Mouse (Mus musculus) kidney, embryonic 15.5 days (tissue): ENCODE results near the gene Strip2. TPM values are rescaled to one million over a fixed set of nuclear protein-coding genes. Genes with fewer than 3 reads are reported as not detected.

Source experiments
- ATAC-seq: fragments of 200-750 bp; cut with Nextera tagmentation; replicated peaks from 2 replicates; pipeline ENCODE4 v1.8.0; 2017; ENCODE audit warnings: moderate TSS enrichment; ENCODE audit not compliant: low FRiP score
- H3K27ac ChIP-seq: fragments of 300-500 bp; sonication (generic); 2 replicates; pipeline ENCODE4 v1.5.1; 2015; ENCODE audit warnings: mild to moderate bottlenecking, inconsistent platforms
- H3K27me3 ChIP-seq: fragments of 300-500 bp; sonication (generic); 2 replicates; pipeline ENCODE4 v1.6.1; 2015; ENCODE audit warnings: inconsistent platforms
- H3K36me3 ChIP-seq: fragments of 300-500 bp; sonication (generic); 2 replicates; pipeline ENCODE4 v1.6.1; 2015; ENCODE audit warnings: inconsistent platforms
- H3K4me1 ChIP-seq: fragments of 300-500 bp; sonication (generic); 2 replicates; pipeline ENCODE4 v1.6.1; 2015; ENCODE audit warnings: inconsistent platforms
- H3K4me2 ChIP-seq: fragments of 300-500 bp; sonication (generic); 2 replicates; pipeline ENCODE4 v1.6.1; 2015; ENCODE audit warnings: moderate library complexity, mild to moderate bottlenecking, inconsistent platforms
- H3K4me3 ChIP-seq: fragments of 300-500 bp; sonication (generic); replicated peaks from 2 replicates; pipeline ENCODE4 v1.5.1; 2015; ENCODE audit warnings: mild to moderate bottlenecking, inconsistent platforms
- H3K9ac ChIP-seq: fragments of 300-500 bp; sonication (generic); 2 replicates; pipeline ENCODE4 v1.6.1; 2015; ENCODE audit warnings: mild to moderate bottlenecking, inconsistent platforms
- H3K9me3 ChIP-seq: fragments of 300-500 bp; sonication (generic); replicated peaks from 2 replicates; pipeline ENCODE4 v1.6.1; 2016; ENCODE audit warnings: inconsistent platforms
- WGBS: fragments of 180-500 bp; shearing (Covaris S2); methylation state at CpG from one replicate; pipeline ENCODE4 v1.1.7; 2015; ENCODE audit warnings: mixed read lengths; 5-methylcytosine and 5-hydroxymethylcytosine counted together
- polyA plus RNA-seq: library from polyadenylated mRNA; unstranded; fragments of >200 nt; fragmentation: Nextera tagmentation; extraction: Ambion mirVana; gene quantifications from 2 replicates; pipeline ENCODE4 v1.2.1, GENCODE M21; 2015

The Strip2 gene
- polyA plus RNA-seq = 1.3 and 1.4 TPM in 2 replicates

GRCm38 (mm10) chr6:29916530-29917382 is at the start of gene Strip2:
Gene Strip2 (plus strand): TSS chr6:29917012.
- under 1% methylated on average over 67 of the region's 67 CpGs for WGBS

GRCm38 (mm10) chr6:29868341-29868895 is 48.4 kb upstream of the Strip2 start:
- no peaks in the 10 kb centered on the region for H3K9me3 ChIP-seq
- H3K36me3 ChIP-seq = peaks cover 8% of the 10 kb centered on the region
- H3K4me2 ChIP-seq = no peak overlapping the region
- no peak for ATAC-seq
- 0 out of 2 replicates have a peak, but pooled peaks cover 2% of the 10 kb centered on the region for H3K4me1 ChIP-seq
- H3K27ac ChIP-seq = no peak overlapping the region
- 89% methylated on average over 2 of the region's 2 CpGs for WGBS
- no peak overlapping the region for H3K4me3 ChIP-seq
- no peak overlapping the region for H3K9ac ChIP-seq
- no peaks in the 10 kb centered on the region for H3K27me3 ChIP-seq

More at GRCm38 (mm10) chr6:29916530-29917382, at the start of gene Strip2:
- Histone ChIP-seq H3K27ac (no peak within 1 kb of the TSS), H3K4me3 (peak within 1 kb of the TSS; percentile 79), H3K36me3 (no peaks in the 10 kb centered on the region), H3K27me3 (peaks cover 43% of the 10 kb centered on the region), H3K9me3 (no peaks in the 10 kb centered on the region), H3K9ac (peak within 1 kb of the TSS; percentile 47), H3K4me2 (peak within 1 kb of the TSS; percentile 97), H3K4me1 (peaks cover 12% of the 10 kb centered on the region)
- ATAC-seq = peak; percentile 99

GRCm38 (mm10) chr6:29873654-29874053 is 43.2 kb upstream of the Strip2 start:
- no peaks in the 10 kb centered on the region for H3K9me3 ChIP-seq
- 77% methylated on average over 2 of the region's 2 CpGs for WGBS
- ATAC-seq = no peak
- 0 out of 2 replicates have a peak, but pooled peaks cover 6% of the 10 kb centered on the region for H3K4me1 ChIP-seq
- no peak overlapping the region for H3K9ac ChIP-seq
- no peak overlapping the region for H3K27ac ChIP-seq
- H3K36me3 ChIP-seq = peaks cover 8% of the 10 kb centered on the region
- H3K4me2 ChIP-seq = no peak overlapping the region
- no peaks in the 10 kb centered on the region for H3K27me3 ChIP-seq
- H3K4me3 ChIP-seq = no peak overlapping the region

- Histone ChIP-seq H3K4me1 (0 out of 2 replicates have a peak, but pooled peaks cover 4% of the 10 kb centered on the region), H3K27me3 (no peaks in the 10 kb centered on the region), H3K36me3 (peaks cover 11% of the 10 kb centered on the region), H3K4me3 (no peak overlapping the region), H3K9me3 (no peaks in the 10 kb centered on the region), H3K4me2 (no peak overlapping the region), H3K9ac (no peak overlapping the region), H3K27ac (no peak overlapping the region)
- ATAC-seq = no peak
- WGBS = 95% methylated on average over 5 of the region's 5 CpGs
Observed at GRCm38 (mm10) chr6:29875576-29875975, 41.2 kb upstream of the Strip2 start.

- Histone ChIP-seq H3K4me2 (no peak overlapping the region), H3K9me3 (no peaks in the 10 kb centered on the region), H3K36me3 (peaks cover 6% of the 10 kb centered on the region), H3K27me3 (no peaks in the 10 kb centered on the region), H3K4me1 (0 out of 2 replicates have a peak, but pooled peaks cover 4% of the 10 kb centered on the region), H3K9ac (no peak overlapping the region), H3K27ac (no peak overlapping the region), H3K4me3 (no peak overlapping the region)
- WGBS = 81% methylated on average over 4 of the region's 4 CpGs
- ATAC-seq = no peak
Observed at GRCm38 (mm10) chr6:29876782-29877181, 40.0 kb upstream of the Strip2 start.

- H3K36me3 ChIP-seq = peaks cover 6% of the 10 kb centered on the region; the same call in 1 of the 2 replicates
- no peak overlapping the region for H3K4me3 ChIP-seq
- no peaks in the 10 kb centered on the region for H3K9me3 ChIP-seq
- no peak overlapping the region for H3K9ac ChIP-seq
- H3K27ac ChIP-seq = no peak overlapping the region
- no peaks in the 10 kb centered on the region for H3K27me3 ChIP-seq
- 0 out of 2 replicates have a peak, but pooled peaks cover 4% of the 10 kb centered on the region for H3K4me1 ChIP-seq
- no peak overlapping the region for H3K4me2 ChIP-seq
- ATAC-seq = no peak
Observed at GRCm38 (mm10) chr6:29879579-29879978, 37.2 kb upstream of the Strip2 start.

- Histone ChIP-seq H3K36me3 (peaks cover 6% of the 10 kb centered on the region; the same call in 1 of the 2 replicates), H3K4me2 (no peak overlapping the region), H3K27me3 (no peaks in the 10 kb centered on the region), H3K9ac (no peak overlapping the region), H3K4me3 (no peak overlapping the region), H3K4me1 (no peaks in the 10 kb centered on the region), H3K27ac (no peak overlapping the region), H3K9me3 (no peaks in the 10 kb centered on the region)
- WGBS = 89% methylated on average over 3 of the region's 3 CpGs
- ATAC-seq = no peak
Observed at GRCm38 (mm10) chr6:29880796-29881195, 36.0 kb upstream of the Strip2 start.

GRCm38 (mm10) chr6:29881936-29882335 is 34.9 kb upstream of the Strip2 start:
- no peaks in the 10 kb centered on the region for H3K27me3 ChIP-seq
- 86% methylated on average over 2 of the region's 2 CpGs for WGBS
- no peak for ATAC-seq
- no peak overlapping the region for H3K4me3 ChIP-seq
- H3K4me2 ChIP-seq = no peak overlapping the region
- H3K9ac ChIP-seq = no peak overlapping the region
- peaks cover 11% of the 10 kb centered on the region for H3K36me3 ChIP-seq
- no peaks in the 10 kb centered on the region for H3K9me3 ChIP-seq
- no peak overlapping the region for H3K27ac ChIP-seq
- H3K4me1 ChIP-seq = no peaks in the 10 kb centered on the region

GRCm38 (mm10) chr6:29882870-29883269 is 33.9 kb upstream of the Strip2 start:
- H3K27me3 ChIP-seq = no peaks in the 10 kb centered on the region
- 58% methylated on average over 6 of the region's 6 CpGs for WGBS
- no peak overlapping the region for H3K9ac ChIP-seq
- H3K4me3 ChIP-seq = no peak overlapping the region
- H3K4me2 ChIP-seq = no peak overlapping the region
- no peak for ATAC-seq
- H3K27ac ChIP-seq = no peak overlapping the region
- H3K36me3 ChIP-seq = peaks cover 11% of the 10 kb centered on the region
- no peaks in the 10 kb centered on the region for H3K9me3 ChIP-seq
- H3K4me1 ChIP-seq = no peaks in the 10 kb centered on the region

GRCm38 (mm10) chr6:29891151-29891550 is 25.7 kb upstream of the Strip2 start:
- H3K4me2 ChIP-seq = no peak overlapping the region
- H3K27me3 ChIP-seq = no peaks in the 10 kb centered on the region
- ATAC-seq = no peak
- no peak overlapping the region for H3K4me3 ChIP-seq
- no peaks in the 10 kb centered on the region for H3K9me3 ChIP-seq
- H3K27ac ChIP-seq = no peak overlapping the region
- WGBS = 77% methylated on average over 11 of the region's 11 CpGs
- peaks cover 7% of the 10 kb centered on the region for H3K36me3 ChIP-seq
- peaks cover 3% of the 10 kb centered on the region; the same call in 1 of the 2 replicates for H3K4me1 ChIP-seq
- H3K9ac ChIP-seq = no peak overlapping the region

- Histone ChIP-seq H3K27ac (no peak overlapping the region), H3K27me3 (no peaks in the 10 kb centered on the region), H3K4me1 (no peaks in the 10 kb centered on the region), H3K36me3 (peaks cover 13% of the 10 kb centered on the region), H3K9me3 (no peaks in the 10 kb centered on the region), H3K9ac (no peak overlapping the region), H3K4me3 (no peak overlapping the region), H3K4me2 (no peak overlapping the region)
- no peak for ATAC-seq
- 90% methylated on average over 3 of the region's 3 CpGs for WGBS
Observed at GRCm38 (mm10) chr6:29896976-29897375, 19.8 kb upstream of the Strip2 start.

GRCm38 (mm10) chr6:29901450-29901849 is 15.4 kb upstream of the Strip2 start:
- no peak for ATAC-seq
- no peak overlapping the region for H3K9ac ChIP-seq
- WGBS = 100% methylated on average over 1 of the region's 1 CpGs
- no peaks in the 10 kb centered on the region for H3K27me3 ChIP-seq
- H3K4me1 ChIP-seq = no peaks in the 10 kb centered on the region
- no peak overlapping the region for H3K4me2 ChIP-seq
- H3K36me3 ChIP-seq = peaks cover 24% of the 10 kb centered on the region
- no peaks in the 10 kb centered on the region for H3K9me3 ChIP-seq
- no peak overlapping the region for H3K27ac ChIP-seq
- no peak overlapping the region for H3K4me3 ChIP-seq
